Comparison of ENCODE assay signal across 19 mouse cellular contexts in genomic region chr16:78709943-78710342, GRCm38 (mm10).
A peak's percentile ranks its signal among the peaks of the same experiment; 100 is the strongest.
DNase-seq lines count a peak whose midpoint lies in the region; ATAC-seq and TF ChIP-seq lines count a peak whose summit lies in the region.
"Had no signal": no experiment of that assay in that cellular context is flagged by ENCODE, and none has a peak within 500 bp of the region (broad histone marks: within the 10 kb centered on the region; RNA-seq: fewer than 3 reads in every experiment).

No protein-coding gene starts in this region.

- peak; percentile 54; the same call in 1 of the 2 replicates for ATAC-seq in hindbrain, embryonic 11.5 days (ENCODE audit: low FRiP score)
- no peak for ATAC-seq in hindbrain, embryonic 16.5 days
- ATAC-seq in neural tube, embryonic 11.5 days (ENCODE audit: insufficient read depth, low FRiP score, low TSS enrichment), result peak; percentile 48; the same call in 1 of the 2 replicates
- no peak; the same call in 1 of the 2 replicates for ATAC-seq in neural tube, embryonic 15.5 days (ENCODE audit: low FRiP score)
- ATAC-seq: inflammation-experienced regulatory T-cells, adult 6 months; Patski had no signal

- no peaks in the 10 kb centered on the region for H3K79me2 ChIP-seq in myocyte (ENCODE audit: control insufficient read depth, insufficient read depth)

- no peaks in the 10 kb centered on the region for H3K36me3 ChIP-seq in hindbrain, embryonic 11.5 days (ENCODE audit: control insufficient read depth, insufficient read depth, low read length)
- H3K36me3 ChIP-seq in hindbrain, embryonic 16.5 days (ENCODE audit: control insufficient read depth, insufficient read depth, low read length), result no peaks in the 10 kb centered on the region
- no peaks in the 10 kb centered on the region for H3K36me3 ChIP-seq in neural tube, embryonic 11.5 days (ENCODE audit: control insufficient read depth, insufficient read depth, low read length)
- H3K36me3 ChIP-seq in neural tube, embryonic 15.5 days, result no peaks in the 10 kb centered on the region
- no peaks in the 10 kb centered on the region for H3K36me3 ChIP-seq in myocyte (ENCODE audit: control insufficient read depth, insufficient read depth)
- H3K36me3 ChIP-seq: heart, embryonic 12.5 days had no signal

- no peaks in the 10 kb centered on the region for H3K27me3 ChIP-seq in hindbrain, embryonic 11.5 days (ENCODE audit: control insufficient read depth, insufficient read depth, low read length)
- H3K27me3 ChIP-seq in hindbrain, embryonic 16.5 days (replicated peaks; ENCODE audit: control insufficient read depth, insufficient read depth, low read length), result no peaks in the 10 kb centered on the region
- H3K27me3 ChIP-seq in neural tube, embryonic 11.5 days (ENCODE audit: control insufficient read depth, insufficient read depth, low read length), result no peaks in the 10 kb centered on the region
- no peaks in the 10 kb centered on the region for H3K27me3 ChIP-seq in neural tube, embryonic 15.5 days (replicated peaks)
- no peaks in the 10 kb centered on the region for H3K27me3 ChIP-seq in myocyte (ENCODE audit: control insufficient read depth, insufficient read depth, insufficient read length)
- H3K27me3 ChIP-seq: heart, embryonic 12.5 days; Patski had no signal

- TF ChIP-seq POLR2A in myocyte (IDR thresholded peaks at IDR 0.05; ENCODE audit: insufficient read length, low read depth), result no peak

- no peaks in the 10 kb centered on the region for H3K4me1 ChIP-seq in hindbrain, embryonic 11.5 days (replicated peaks; ENCODE audit: control insufficient read depth, insufficient read depth, low read length)
- no peaks in the 10 kb centered on the region for H3K4me1 ChIP-seq in hindbrain, embryonic 16.5 days (ENCODE audit: control insufficient read depth, insufficient read depth, low read depth, low read length)
- H3K4me1 ChIP-seq in neural tube, embryonic 11.5 days (ENCODE audit: control insufficient read depth, insufficient read depth, low read length), result no peaks in the 10 kb centered on the region
- H3K4me1 ChIP-seq in neural tube, embryonic 15.5 days, result no peaks in the 10 kb centered on the region
- H3K4me1 ChIP-seq: heart, embryonic 12.5 days had no signal

- 66% methylated on average over 7 of the region's 7 CpGs for WGBS in hindbrain, embryonic 11.5 days
- WGBS in hindbrain, embryonic 16.5 days, result 60% methylated on average over 7 of the region's 7 CpGs
- 69% methylated on average over 7 of the region's 7 CpGs for WGBS in neural tube, embryonic 11.5 days
- 56% methylated on average over 7 of the region's 7 CpGs for WGBS in neural tube, embryonic 15.5 days

- no peak overlapping the region for H3ac ChIP-seq in myocyte (ENCODE audit: control insufficient read depth, insufficient read length)

- no peaks in the 10 kb centered on the region for H3K9me3 ChIP-seq in hindbrain, embryonic 11.5 days (ENCODE audit: control insufficient read depth, low read length)
- no peaks in the 10 kb centered on the region for H3K9me3 ChIP-seq in hindbrain, embryonic 16.5 days (ENCODE audit: control insufficient read depth, low read length)
- H3K9me3 ChIP-seq in neural tube, embryonic 11.5 days (ENCODE audit: control insufficient read depth, low read length), result no peaks in the 10 kb centered on the region
- H3K9me3 ChIP-seq in neural tube, embryonic 15.5 days (replicated peaks), result no peaks in the 10 kb centered on the region
- H3K9me3 ChIP-seq: heart, embryonic 12.5 days had no signal

- H3K27ac ChIP-seq in hindbrain, embryonic 11.5 days (ENCODE audit: low read depth, low read length), result no peak overlapping the region
- H3K27ac ChIP-seq in hindbrain, embryonic 16.5 days (ENCODE audit: low read depth, low read length), result no peak overlapping the region
- no peak overlapping the region for H3K27ac ChIP-seq in neural tube, embryonic 11.5 days (ENCODE audit: low read depth, low read length)
- H3K27ac ChIP-seq in neural tube, embryonic 15.5 days (replicated peaks), result no peak overlapping the region
- H3K27ac ChIP-seq: liver, embryonic 14.5 days had no signal

- no peak overlapping the region for H3K9ac ChIP-seq in hindbrain, embryonic 11.5 days (ENCODE audit: low read depth, low read length)
- H3K9ac ChIP-seq in hindbrain, embryonic 16.5 days (ENCODE audit: low read depth, low read length), result no peak overlapping the region
- no peak overlapping the region for H3K9ac ChIP-seq in neural tube, embryonic 11.5 days (ENCODE audit: low read length)
- H3K9ac ChIP-seq in neural tube, embryonic 15.5 days (replicated peaks), result no peak overlapping the region
- H3K9ac ChIP-seq: heart, embryonic 12.5 days; liver, embryonic 14.5 days had no signal

- no peak overlapping the region for H3K4me3 ChIP-seq in hindbrain, embryonic 11.5 days (ENCODE audit: low read depth, low read length)
- no peak overlapping the region for H3K4me3 ChIP-seq in hindbrain, embryonic 16.5 days (ENCODE audit: low read length)
- no peak overlapping the region for H3K4me3 ChIP-seq in neural tube, embryonic 11.5 days (ENCODE audit: low read depth, low read length)
- no peak overlapping the region for H3K4me3 ChIP-seq in neural tube, embryonic 15.5 days (replicated peaks)
- H3K4me3 ChIP-seq in myocyte, result no peak overlapping the region
- H3K4me3 ChIP-seq: heart, embryonic 12.5 days had no signal

- DNase-seq in cerebellum, postnatal 10 days, result peak; percentile 11 to 21
- DNase-seq in cerebellum, adult 9-10 months, result no peak
- peak; percentile 10 for DNase-seq in hindbrain, embryonic 11.5 days (ENCODE audit: low spot score)
- DNase-seq in neural tube, embryonic 11.5 days (ENCODE audit: low spot score), result no peak
- no peak for DNase-seq in thymus, postnatal 25 days
- DNase-seq: adrenal gland, adult 8-10 months; cerebellum, adult 9-11 months; heart, postnatal 14 days; kidney, adult 2 months; kidney, postnatal 10 days; spleen, adult 18-20 months; thymus, postnatal 4 days had no signal

- no peak overlapping the region for H3K4me2 ChIP-seq in hindbrain, embryonic 11.5 days (replicated peaks; ENCODE audit: low read depth, low read length)
- H3K4me2 ChIP-seq in hindbrain, embryonic 16.5 days (ENCODE audit: low read length), result no peak overlapping the region
- no peak overlapping the region for H3K4me2 ChIP-seq in neural tube, embryonic 11.5 days (ENCODE audit: low read depth)
- H3K4me2 ChIP-seq in neural tube, embryonic 15.5 days, result no peak overlapping the region
- H3K4me2 ChIP-seq in myocyte (ENCODE audit: low read depth), result peak overlapping the region; percentile 3
- H3K4me2 ChIP-seq: heart, embryonic 12.5 days had no signal

TF ChIP-seq in myocyte, 11 proteins besides CTCF, POLR2A, EP300 and RAD21:
- TF ChIP-seq MYOG (IDR thresholded peaks at IDR 0.05; ENCODE audit: control insufficient read depth in 1 of 3, insufficient read depth in 1 of 3, insufficient read length in 2 of 3, low read depth in 2 of 3) (no peak), REST (IDR thresholded peaks at IDR 0.05; ENCODE audit: insufficient read depth, insufficient read length) (no peak), TCF12 (IDR thresholded peaks at IDR 0.05; ENCODE audit: insufficient read depth, poor library complexity, severe bottlenecking) (no peak), USF1 (IDR thresholded peaks at IDR 0.05; ENCODE audit: low read depth) (no peak), MYOD1 (IDR thresholded peaks at IDR 0.05; ENCODE audit: control insufficient read depth in 1 of 3, insufficient read length in 2 of 3, low read depth in 2 of 3) (no peak), POLR2AphosphoS2 (IDR thresholded peaks at IDR 0.05; ENCODE audit: insufficient read length, low read depth) (no peak), E2F4 (IDR thresholded peaks at IDR 0.05; ENCODE audit: insufficient read depth) (no peak), SRF (IDR thresholded peaks at IDR 0.05; ENCODE audit: control insufficient read depth, insufficient read length, low read depth) (no peak), TCF3 (IDR thresholded peaks at IDR 0.05; ENCODE audit: insufficient read length, low read depth) (no peak), CEBPB (IDR thresholded peaks at IDR 0.05; ENCODE audit: insufficient read depth, poor library complexity, severe bottlenecking) (no peak)

Comparison
In these comparisons a context has a peak if more than half of its experiments do, and no peak if none do; other contexts are left out.
1. DNase-seq: peak in cerebellum, postnatal 10 days (2 of 2) and hindbrain, embryonic 11.5 days (single experiment); none in cerebellum, adult 9-10 months (single experiment), neural tube, embryonic 11.5 days (single experiment) and thymus, postnatal 25 days (single experiment).
2. ATAC-seq: peak in hindbrain, embryonic 11.5 days (single experiment) and neural tube, embryonic 11.5 days (single experiment); none in hindbrain, embryonic 16.5 days (single experiment) and neural tube, embryonic 15.5 days (single experiment).